Mouse (Mus musculus): ENCODE measurements at regions not wholly inside any gene's neighbourhood (a gene's known extent, or its start where the extent isn't known, plus 50 kb on each side); places are given as distances from the start of the nearest gene placed in this dataset.

GRCm38 (mm10) chr8:28117997-28118778 lies 670.7 kb downstream of the Poteg start:
- no peak for DNase-seq (ENCODE audit: extremely low spot score in 1 of 2, low spot score in 2 of 2)
- intact Hi-C loops (cut with DNase I): no loop called here

- DNase-seq (ENCODE audit: extremely low spot score in 1 of 2, low spot score in 2 of 2): no peak
- intact Hi-C loops (cut with DNase I): no loop called here
Observed at GRCm38 (mm10) chr8:28125021-28125420, 677.6 kb downstream of the Poteg start.

- intact Hi-C loops (cut with DNase I): loop anchor here (10.0 kb wide), 1 partner anchor 467 kb away; no protein-coding TSS in a partner anchor
Observed at GRCm38 (mm10) chr8:28141916-28142315, 694.4 kb downstream of the Poteg start.

GRCm38 (mm10) chr8:28148599-28149452 lies 701.4 kb downstream of the Poteg start:
- intact Hi-C loops (cut with DNase I): loop anchor here (10.0 kb wide), 1 partner anchor 474 kb away; no protein-coding TSS in a partner anchor

More at GRCm38 (mm10) chr8:28141916-28142315, 694.4 kb downstream of the Poteg start:
- no peak for DNase-seq (ENCODE audit: extremely low spot score in 1 of 2, low spot score in 2 of 2)

GRCm38 (mm10) chr8:28149453-28149767 lies 701.9 kb downstream of the Poteg start:
- intact Hi-C loops (cut with DNase I): loop anchor here (10.0 kb wide), 1 partner anchor 475 kb away; no protein-coding TSS in a partner anchor
- no peak for DNase-seq (ENCODE audit: extremely low spot score in 1 of 2, low spot score in 2 of 2)

More at GRCm38 (mm10) chr8:28148599-28149452, 701.4 kb downstream of the Poteg start:
- peak; percentile 30 to 53 for DNase-seq (ENCODE audit: extremely low spot score in 1 of 2, low spot score in 2 of 2)

GRCm38 (mm10) chr8:28160651-28161050 lies 713.2 kb downstream of the Poteg start:
- DNase-seq (ENCODE audit: extremely low spot score in 1 of 2, low spot score in 2 of 2): no peak
- intact Hi-C loops (cut with DNase I): no loop called here

- intact Hi-C loops (cut with DNase I): no loop called here
- DNase-seq (ENCODE audit: extremely low spot score in 1 of 2, low spot score in 2 of 2): no peak
Observed at GRCm38 (mm10) chr8:28168036-28168435, 720.6 kb downstream of the Poteg start.

- intact Hi-C loops (cut with DNase I): no loop called here
- DNase-seq (ENCODE audit: extremely low spot score in 1 of 2, low spot score in 2 of 2): no peak
Observed at GRCm38 (mm10) chr8:28171456-28171855, 724.0 kb downstream of the Poteg start.

GRCm38 (mm10) chr8:28195943-28196342 lies 748.5 kb downstream of the Poteg start:
- DNase-seq (ENCODE audit: extremely low spot score in 1 of 2, low spot score in 2 of 2): no peak

GRCm38 (mm10) chr8:28235562-28235961 lies 788.1 kb downstream of the Poteg start:
- intact Hi-C loops (cut with DNase I): no loop called here
- no peak for DNase-seq (ENCODE audit: extremely low spot score in 1 of 2, low spot score in 2 of 2)

More at GRCm38 (mm10) chr8:28195943-28196342, 748.5 kb downstream of the Poteg start:
- intact Hi-C loops (cut with DNase I): no loop called here

GRCm38 (mm10) chr8:28239411-28239810 lies 791.9 kb downstream of the Poteg start:
- DNase-seq (ENCODE audit: extremely low spot score in 1 of 2, low spot score in 2 of 2): no peak
- intact Hi-C loops (cut with DNase I): no loop called here

- intact Hi-C loops (cut with DNase I): no loop called here
- no peak for DNase-seq (ENCODE audit: extremely low spot score in 1 of 2, low spot score in 2 of 2)
Observed at GRCm38 (mm10) chr8:28252399-28253240, 805.1 kb downstream of the Poteg start.

- intact Hi-C loops (cut with DNase I): no loop called here
- no peak for DNase-seq (ENCODE audit: extremely low spot score in 1 of 2, low spot score in 2 of 2)
Observed at GRCm38 (mm10) chr8:28267277-28267676, 819.8 kb downstream of the Poteg start.

- no peak for DNase-seq (ENCODE audit: extremely low spot score in 1 of 2, low spot score in 2 of 2)
- intact Hi-C loops (cut with DNase I): no loop called here
Observed at GRCm38 (mm10) chr8:28284257-28284656, 836.8 kb downstream of the Poteg start.

- intact Hi-C loops (cut with DNase I): no loop called here
- DNase-seq (ENCODE audit: extremely low spot score in 1 of 2, low spot score in 2 of 2): peak in 1 of 2 experiments; percentile 11
Observed at GRCm38 (mm10) chr8:28298896-28299793, 851.7 kb downstream of the Poteg start.

GRCm38 (mm10) chr8:28317081-28317480 lies 869.6 kb downstream of the Poteg start:
- DNase-seq (ENCODE audit: extremely low spot score in 1 of 2, low spot score in 2 of 2): no peak
- intact Hi-C loops (cut with DNase I): no loop called here

- no peak for DNase-seq (ENCODE audit: extremely low spot score in 1 of 2, low spot score in 2 of 2)
- intact Hi-C loops (cut with DNase I): no loop called here
Observed at GRCm38 (mm10) chr8:28333388-28333787, 885.9 kb downstream of the Poteg start.

GRCm38 (mm10) chr8:28337484-28337883 lies 890.0 kb downstream of the Poteg start:
- DNase-seq (ENCODE audit: extremely low spot score in 1 of 2, low spot score in 2 of 2): no peak
- intact Hi-C loops (cut with DNase I): no loop called here

Data from left cerebral cortex, postnatal 10 days (tissue).